Mouse (Mus musculus) layer of hippocampus, adult 8-10 months (tissue): Measurements from ENCODE around the gene Gpnmb. TPM values are rescaled to one million over a fixed set of nuclear protein-coding genes. Genes with fewer than 3 reads are reported as not detected.

ENCODE experiments used
- DNase-seq, 2 experiments: peaks; one replicate each; pipeline ENCODE4 v3.0.0; 2022; ENCODE audit warnings: low spot score in 2 of 2
- total RNA-seq, 4 experiments: library from RNA; stranded (reverse); gene quantifications; 2 replicates each; pipeline ENCODE4 v1.2.4; 2022

Gene Gpnmb
- total RNA-seq, 4 experiments from 2014 or later, result 3.5 to 67.0 (median 21.0) TPM

GRCm38 (mm10) chr6:49096933-49097461, 60.7 kb downstream of the Gpnmb start:
- peak; percentile 72 to 73 for DNase-seq

DNA sequence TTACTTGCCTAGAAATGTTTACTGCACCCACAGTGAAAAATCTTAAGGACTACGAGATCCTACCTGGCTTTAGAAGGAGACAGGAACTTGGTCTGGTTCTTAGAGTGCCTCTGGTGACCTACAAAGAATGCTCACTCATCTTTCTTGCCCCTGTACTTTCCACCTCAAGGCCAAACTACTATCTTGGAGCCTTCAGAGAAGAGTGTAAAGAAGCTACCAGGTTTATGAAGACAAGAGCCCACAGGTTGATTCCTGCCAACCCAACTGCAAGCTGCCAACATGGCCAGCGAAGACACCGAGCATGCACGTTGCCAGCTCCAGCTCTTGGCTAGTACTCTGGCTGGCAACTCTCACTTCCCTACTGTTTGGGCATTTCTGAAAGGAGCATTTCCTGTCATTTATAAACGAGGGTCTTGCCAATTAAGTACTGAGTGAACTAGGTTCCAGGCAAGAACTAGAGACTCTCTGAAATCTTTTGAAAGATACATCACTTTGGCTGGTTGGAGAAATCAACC, 61.3 kb downstream of the Gpnmb start:
- DNase-seq, result no peak

DNA sequence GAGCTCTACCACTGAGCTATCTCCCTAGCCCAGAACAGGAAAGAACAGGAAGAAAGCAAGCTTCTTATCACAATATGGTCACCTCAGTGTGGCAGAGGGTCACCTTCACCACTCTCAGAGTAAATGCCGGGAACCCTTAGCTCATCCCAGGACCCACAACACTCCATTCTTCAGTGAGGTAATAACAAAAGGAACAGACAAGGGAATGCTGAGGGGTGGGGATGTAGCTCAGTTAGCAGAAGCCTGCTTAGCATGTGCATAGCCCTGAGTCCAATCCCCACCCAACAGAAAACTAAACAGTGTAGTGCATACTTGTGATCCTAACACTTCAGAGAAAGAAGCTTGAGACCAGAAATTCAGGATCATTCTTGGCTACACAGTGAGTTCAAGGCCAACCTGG, 62.7 kb downstream of the Gpnmb start:
- DNase-seq, result no peak

DNA sequence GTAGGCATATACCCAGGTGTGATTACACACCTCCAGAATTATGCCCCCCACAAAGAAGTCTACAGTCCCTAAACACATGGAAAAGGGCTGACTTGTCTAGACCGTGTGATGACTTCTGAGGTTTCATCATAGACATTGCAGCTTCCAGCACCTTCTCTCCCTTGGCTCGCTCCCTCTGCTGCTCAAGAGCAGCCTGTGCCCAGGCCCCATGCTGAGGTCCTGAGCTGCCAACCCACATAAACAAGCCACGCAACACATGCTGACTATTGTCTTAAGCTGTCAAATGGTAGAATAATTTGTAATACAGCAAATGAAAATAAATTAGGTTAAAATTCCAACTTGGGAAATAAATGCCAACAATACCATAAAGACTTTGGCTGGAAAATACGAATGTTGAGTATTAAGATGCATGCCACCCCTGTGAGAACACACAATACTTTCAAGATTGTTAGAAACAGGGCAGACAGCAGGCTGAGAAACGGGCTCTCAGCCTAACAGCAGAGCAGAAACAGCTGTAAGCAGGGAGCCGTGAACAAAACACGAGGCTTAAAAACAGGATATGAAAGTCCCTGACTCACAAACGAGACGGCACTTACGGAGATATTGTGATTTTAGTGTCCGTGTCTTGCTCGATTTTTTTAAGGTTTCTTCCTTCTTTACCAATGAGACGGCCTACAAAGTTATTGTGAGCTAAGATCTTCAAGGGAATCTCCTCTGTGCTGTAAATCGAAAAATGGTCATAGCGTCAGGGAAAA, 70.6 kb downstream of the Gpnmb start:
- DNase-seq, result no peak

DNA sequence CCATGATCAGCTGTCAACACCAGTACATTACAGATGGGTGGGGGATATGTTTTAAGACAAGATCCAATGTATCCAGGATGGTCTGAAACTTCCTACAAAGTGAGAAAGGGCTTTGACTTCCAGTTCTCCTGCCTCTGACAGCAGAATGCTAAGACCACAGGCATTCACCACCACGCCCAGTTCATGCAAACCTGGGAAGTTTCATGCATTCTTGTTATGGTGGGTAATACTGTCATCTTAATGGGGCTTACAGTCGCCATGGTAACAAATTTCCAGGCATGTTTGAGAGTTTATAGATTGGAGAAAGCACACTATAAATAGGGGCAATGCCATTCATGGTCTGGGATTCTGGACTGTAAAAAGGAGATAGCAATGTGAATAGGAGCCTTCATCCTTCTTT, 72.8 kb downstream of the Gpnmb start:
- no peak for DNase-seq

DNA sequence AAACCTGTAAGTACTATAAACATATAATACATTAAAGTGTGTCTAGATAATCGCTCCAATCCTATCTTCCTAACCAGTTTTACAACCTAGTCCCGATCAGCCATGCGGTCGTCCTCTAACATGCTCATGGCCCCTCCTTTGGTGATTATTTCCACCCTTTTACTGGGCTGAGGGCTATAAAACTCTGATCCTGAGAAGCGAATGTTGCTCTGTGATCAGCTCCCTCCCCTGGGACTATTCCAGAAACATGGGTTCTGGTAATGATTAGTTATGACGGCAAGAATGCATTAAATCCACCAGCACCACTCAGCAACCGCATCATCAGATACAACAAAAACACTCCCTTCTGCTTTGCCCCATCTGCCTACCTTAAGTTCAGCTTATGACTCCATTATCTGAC, 77.5 kb downstream of the Gpnmb start:
- no peak for DNase-seq

GRCm38 (mm10) chr6:49114457-49114856, 78.1 kb downstream of the Gpnmb start:
- DNase-seq, result no peak

DNA sequence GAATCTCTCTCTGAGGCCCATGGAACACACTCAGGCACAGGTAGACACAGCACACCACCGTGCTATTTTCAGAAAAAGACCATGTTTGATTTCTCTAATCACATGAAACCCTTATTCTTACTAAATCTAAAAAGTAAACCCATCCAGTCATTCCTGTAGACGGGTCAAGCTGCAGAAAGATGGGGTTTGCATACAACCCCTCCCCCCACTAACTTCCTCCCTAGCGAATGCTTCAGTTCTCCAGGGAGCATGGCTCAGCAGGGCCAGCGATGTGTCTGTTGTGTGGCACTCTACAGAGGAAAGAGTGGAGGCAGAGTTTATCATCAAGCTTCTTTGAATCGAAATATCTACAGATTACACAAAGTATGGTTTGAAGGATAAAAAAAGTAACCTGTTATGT, 79.2 kb downstream of the Gpnmb start:
- DNase-seq, result no peak

DNA sequence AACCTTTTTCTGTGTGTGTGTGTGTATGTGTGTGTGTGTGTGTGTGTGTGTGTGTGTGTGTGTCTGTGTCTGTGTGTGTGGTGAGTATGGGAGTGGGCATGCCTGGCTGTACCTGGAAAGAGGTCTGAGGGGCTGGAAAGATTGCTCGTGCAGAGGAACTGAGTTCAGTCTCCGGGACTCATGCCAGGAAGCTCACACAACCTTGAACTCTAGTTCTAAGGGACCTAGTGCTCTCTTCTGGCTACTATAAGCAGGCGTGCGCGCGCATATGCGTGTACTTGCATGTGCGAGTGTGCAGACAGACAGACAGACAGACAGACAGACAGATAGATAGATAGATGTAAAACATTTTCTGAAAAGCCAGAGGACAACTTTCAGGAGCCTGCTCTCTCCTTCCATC, 79.9 kb downstream of the Gpnmb start:
- no peak for DNase-seq

DNA sequence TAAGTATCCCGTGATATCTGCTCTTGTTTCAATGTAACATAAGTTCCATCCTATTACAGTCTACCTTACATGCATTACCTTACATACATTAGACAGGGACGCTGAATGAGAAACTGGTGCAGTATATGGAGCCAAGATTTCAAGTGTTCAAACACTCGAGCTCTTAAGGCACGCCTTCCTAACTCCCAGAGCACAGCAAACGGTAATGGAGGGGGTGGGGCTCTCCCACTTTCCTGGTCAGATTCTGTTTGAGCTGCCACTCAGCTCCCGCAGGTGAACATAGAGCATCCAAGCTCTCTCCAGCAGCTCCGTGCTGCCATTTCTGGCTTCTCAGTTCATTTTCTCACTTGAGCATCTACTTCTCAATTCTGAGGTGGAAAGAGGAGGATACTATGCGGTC, 82.1 kb downstream of the Gpnmb start:
- DNase-seq, result no peak

GRCm38 (mm10) chr6:49119462-49120135, 83.3 kb downstream of the Gpnmb start:
- DNase-seq, result no peak

GRCm38 (mm10) chr6:49120370-49120769, 84.0 kb downstream of the Gpnmb start:
- DNase-seq, result no peak

Other genes with a start within 250 kb of the Gpnmb start
- gene Tmem176a, start 195.6 kb upstream of the Gpnmb start, total RNA-seq, result 100 to 1,000 TPM in 1 of 4 experiments, 10 to 100 TPM in 3; 24.6 to 105 (median 49.3) TPM
- 100 to 1,000 TPM in 2 of 4 experiments, 10 to 100 TPM in 2; 55.0 to 137 (median 83.8) TPM for gene Tmem176b, start 195.1 kb upstream of the Gpnmb start, total RNA-seq
- not detected for gene Aoc1, start 163.7 kb upstream of the Gpnmb start, total RNA-seq
- gene 1600015I10Rik, start 106.7 kb upstream of the Gpnmb start, total RNA-seq, result not detected
- not detected for gene Doxl2, start 61.6 kb upstream of the Gpnmb start, total RNA-seq
- gene Svs1, start 49.7 kb upstream of the Gpnmb start, total RNA-seq, result not detected
- gene Malsu1, start 37.2 kb downstream of the Gpnmb start, total RNA-seq, result 10 to 100 TPM; 24.3 to 30.0 (median 27.4) TPM
- not detected for gene Igf2bp3, start 178.4 kb downstream of the Gpnmb start, total RNA-seq
- gene Tra2a, start 227.5 kb downstream of the Gpnmb start, total RNA-seq, result 100 to 1,000 TPM in 1 of 4 experiments, 10 to 100 TPM in 3; 54.1 to 108 (median 82.0) TPM